Mouse (Mus musculus) Patski (cell line): ENCODE data around the gene Atpaf2. TPM values are rescaled to one million over a fixed set of nuclear protein-coding genes. Genes with fewer than 3 reads are reported as not detected.

Experiments
- ATAC-seq: fragments of 100-300 bp; one replicate; pipeline ENCODE4 v1.8.0; 2021
- CTCF ChIA-PET: fragments of 350-600 bp; sonication (Branson Sonifier 250); formaldehyde crosslinking; loops from one replicate; lab custom pipeline; 2022; ENCODE audit warnings: inconsistent platforms; lab: Charles Lee
- POLR2A ChIA-PET: fragments of 350-600 bp; sonication (Branson Sonifier 250); formaldehyde crosslinking; loops from one replicate; lab custom pipeline; 2022; ENCODE audit warnings: antibody characterized with exemption, inconsistent platforms; lab: Charles Lee
- DNase-seq: peaks from one replicate; pipeline ENCODE4 v3.0.0-alpha.2; 2011; ENCODE audit warnings: low read depth, low spot score
- H3K27me3 ChIP-seq: fragments of 371-371 bp; one replicate; pipeline ENCODE4 v1.5.1; 2021
- CTCF ChIP-seq: fragments of 100-300 bp; IDR thresholded peaks from one replicate; pipeline ENCODE4 v1.5.1; 2021
- in situ Hi-C: fragments of 300-500 bp; cut with MboI; formaldehyde crosslinking; loops from 3 replicates; pipeline ENCODE4 v1.11.1; 2018; ENCODE audit warnings: low pct_unique_long_range_greater_than_20kb, mixed read lengths
- polyA plus RNA-seq: library from polyadenylated mRNA; unstranded; gene quantifications from one replicate; pipeline ENCODE4 v1.2.3, GENCODE M21; 2021

Atpaf2 gene
- polyA plus RNA-seq, 1 experiment from 2014 or later: 39.5 TPM

DNA sequence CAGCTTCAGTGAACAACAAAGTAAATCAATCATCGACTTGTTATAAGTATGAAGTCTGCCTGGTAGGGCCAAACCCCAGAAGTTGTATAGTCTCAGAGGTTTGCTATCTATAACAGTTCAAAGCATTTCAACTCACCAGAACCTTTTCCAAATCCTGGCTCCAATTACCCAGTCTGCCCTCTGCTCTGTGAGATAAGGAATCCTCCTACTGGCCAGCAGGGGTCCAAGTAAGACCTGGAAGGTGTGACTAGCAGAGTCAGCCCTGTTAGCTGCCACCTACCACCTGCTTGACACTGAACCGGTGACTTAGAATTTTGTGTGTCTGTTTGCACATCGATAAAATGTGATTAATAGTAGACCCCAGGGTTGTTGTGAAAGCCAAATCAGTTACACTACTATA, 51.0 kb downstream of the Atpaf2 start:
- TF ChIP-seq CTCF: no peak
- no peak for DNase-seq
- ChIA-PET CTCF (no interaction called here), POLR2A (no interaction called here)
- no peak for ATAC-seq
- in situ Hi-C loops: no loop called here
- no peaks in the 10 kb centered on the region for H3K27me3 ChIP-seq

GRCm38 (mm10) chr11:60366239-60367019, 51.8 kb downstream of the Atpaf2 start:
- DNase-seq: no peak
- in situ Hi-C loops: no loop called here
- H3K27me3 ChIP-seq: no peaks in the 10 kb centered on the region
- ATAC-seq: no peak
- ChIA-PET CTCF (no interaction called here), POLR2A (interaction anchor here (0.6 kb wide), 1 partner anchor 51 kb away, joined by 3 read pairs; no protein-coding TSS in a partner anchor)
- no peak for TF ChIP-seq CTCF

- ChIA-PET POLR2A (no interaction called here), CTCF (no interaction called here)
- no peak for ATAC-seq
- DNase-seq: no peak
- no peak for TF ChIP-seq CTCF
- in situ Hi-C loops: no loop called here
- no peaks in the 10 kb centered on the region for H3K27me3 ChIP-seq
Measured at GRCm38 (mm10) chr11:60360631-60361201, 57.5 kb downstream of the Atpaf2 start.

- no peak for TF ChIP-seq CTCF
- DNase-seq: no peak
- ChIA-PET POLR2A (no interaction called here), CTCF (no interaction called here)
- H3K27me3 ChIP-seq: no peaks in the 10 kb centered on the region
- in situ Hi-C loops: no loop called here
- ATAC-seq: no peak
Measured at GRCm38 (mm10) chr11:60359936-60360335, 58.3 kb downstream of the Atpaf2 start.

DNA sequence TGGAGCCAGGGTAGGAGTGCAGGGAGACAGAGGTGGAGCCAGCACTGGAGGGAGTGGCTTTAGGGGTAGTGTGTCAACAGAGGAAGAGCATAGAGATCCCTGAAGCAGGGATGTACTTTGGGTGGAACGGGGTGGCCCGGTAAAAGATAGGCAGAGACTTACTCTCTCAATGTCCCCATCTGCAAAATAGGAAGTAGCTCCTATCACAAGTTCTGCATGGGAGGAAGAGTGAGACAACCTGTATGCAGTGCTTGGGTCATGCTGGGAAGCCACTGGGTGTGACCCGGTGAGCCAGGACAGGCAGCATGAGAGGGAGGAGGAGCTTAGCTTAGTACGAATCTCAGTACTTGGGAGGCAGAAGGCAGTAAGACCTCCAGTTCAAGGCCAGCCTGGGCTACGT, 59.1 kb downstream of the Atpaf2 start:
- in situ Hi-C loops: no loop called here
- POLR2A ChIA-PET: no interaction called here
- no peak for TF ChIP-seq CTCF
- ATAC-seq: no peak
- no peaks in the 10 kb centered on the region for H3K27me3 ChIP-seq
- CTCF ChIA-PET: no interaction called here
- DNase-seq: no peak

- ATAC-seq (no peak), DNase-seq (no peak)
- H3K27me3 ChIP-seq: no peaks in the 10 kb centered on the region
- TF ChIP-seq CTCF: no peak
- in situ Hi-C loops: no loop called here
- POLR2A ChIA-PET: no interaction called here
- CTCF ChIA-PET: no interaction called here
Measured at GRCm38 (mm10) chr11:60358548-60358947, 59.7 kb downstream of the Atpaf2 start.

GRCm38 (mm10) chr11:60357116-60357515, 61.1 kb downstream of the Atpaf2 start:
- no peak for DNase-seq
- no peaks in the 10 kb centered on the region for H3K27me3 ChIP-seq
- POLR2A ChIA-PET: no interaction called here
- CTCF ChIA-PET: no interaction called here
- no peak for ATAC-seq
- in situ Hi-C loops: no loop called here
- TF ChIP-seq CTCF: no peak

GRCm38 (mm10) chr11:60355952-60356351, 62.3 kb downstream of the Atpaf2 start:
- DNase-seq: no peak
- ATAC-seq: no peak
- CTCF ChIA-PET: no interaction called here
- POLR2A ChIA-PET: no interaction called here
- TF ChIP-seq CTCF: no peak
- no peaks in the 10 kb centered on the region for H3K27me3 ChIP-seq
- in situ Hi-C loops: no loop called here

GRCm38 (mm10) chr11:60352559-60353411, 65.5 kb downstream of the Atpaf2 start, which contains the start of the genes Tom1l2 and Drc3:
Gene Tom1l2, minus strand, starts transcription at chr11:60352905.
Gene Drc3, plus strand, starts transcription at chr11:60353329.
- no peaks in the 10 kb centered on the region for H3K27me3 ChIP-seq
- TF ChIP-seq CTCF: no peak
- ChIA-PET CTCF (interaction anchor here (0.8 to 3.2 kb wide), 3 partner anchors 36 to 247 kb away, joined by 3 to 9 read pairs (median 3); no protein-coding TSS in a partner anchor), POLR2A (interaction anchor here (1.3 kb wide), 1 partner anchor 42 kb away, joined by 3 read pairs; no protein-coding TSS in a partner anchor)
- DNase-seq (peak; percentile 100), ATAC-seq (peak; percentile 96)
- in situ Hi-C loops: loop anchor here (5.0 kb wide), 1 partner anchor 40 kb away; no protein-coding TSS in a partner anchor

- TF ChIP-seq CTCF: no peak
- ATAC-seq (no peak), DNase-seq (no peak)
- in situ Hi-C loops: loop anchor here (5.0 kb wide), 1 partner anchor 40 kb away; no protein-coding TSS in a partner anchor
- ChIA-PET CTCF (interaction anchor here (1.0 to 3.2 kb wide), 2 partner anchors 44 to 46 kb away, joined by 3 to 9 read pairs; no protein-coding TSS in a partner anchor), POLR2A (interaction anchor here (0.9 to 1.3 kb wide), 2 partner anchors 39 to 41 kb away, joined by 3 read pairs; no protein-coding TSS in a partner anchor)
- H3K27me3 ChIP-seq: no peaks in the 10 kb centered on the region
Measured at GRCm38 (mm10) chr11:60351925-60352371, 66.3 kb downstream of the Atpaf2 start.
